Mouse (Mus musculus) mouse embryonic stem cell (cell line): ENCODE measurements at regions not wholly inside any gene's neighbourhood (a gene's known extent, or its start where the extent isn't known, plus 50 kb on each side); places are given as distances from the start of the nearest gene placed in this dataset.

Source experiments
- in situ Hi-C, 2 experiments: fragments of 300-500 bp; cut with MboI; formaldehyde crosslinking; loops; 1 replicate in 1 of 2; 3 replicates in 1 of 2; pipeline ENCODE4 v1.14.3; 2019 to 2020; ENCODE audit warnings: low sequenced_read_pairs in 2 of 2, low pct_unique_long_range_greater_than_20kb in 1 of 2, mixed read lengths in 1 of 2; ENCODE audit not compliant: unreplicated experiment in 1 of 2

DNA sequence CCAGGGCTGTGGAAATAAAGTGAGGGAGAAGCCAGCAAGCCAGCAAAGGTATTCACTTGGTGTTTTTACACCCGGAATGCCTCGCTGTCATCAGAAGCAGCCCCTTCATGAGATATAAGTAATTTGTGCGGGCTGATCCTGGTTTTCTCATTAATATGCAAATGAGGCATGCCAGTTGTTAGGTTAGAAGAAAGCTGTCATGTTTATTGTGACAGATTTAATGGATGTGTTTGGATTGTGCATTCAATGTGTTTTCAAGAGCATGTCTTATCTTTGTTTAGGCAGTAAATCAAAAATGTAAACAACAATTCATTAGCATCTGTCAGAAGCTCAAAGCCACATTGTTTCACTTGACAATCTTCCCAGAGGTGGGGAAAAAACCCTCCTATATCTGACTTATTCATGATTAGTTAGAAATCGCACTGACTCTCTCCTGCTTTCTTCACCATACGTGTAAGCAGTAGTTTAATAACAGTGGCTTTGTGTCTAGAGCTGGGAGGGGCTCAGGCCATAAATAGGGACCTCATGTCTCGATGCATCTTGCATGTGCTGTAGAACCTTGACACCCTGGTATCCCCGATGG is 65.8 kb upstream of the Ctbp2 start:
- in situ Hi-C loops: no loop called here

GRCm38 (mm10) chr7:133185931-133186601 is 61.9 kb upstream of the Ctbp2 start:
- in situ Hi-C loops: no loop called here

DNA sequence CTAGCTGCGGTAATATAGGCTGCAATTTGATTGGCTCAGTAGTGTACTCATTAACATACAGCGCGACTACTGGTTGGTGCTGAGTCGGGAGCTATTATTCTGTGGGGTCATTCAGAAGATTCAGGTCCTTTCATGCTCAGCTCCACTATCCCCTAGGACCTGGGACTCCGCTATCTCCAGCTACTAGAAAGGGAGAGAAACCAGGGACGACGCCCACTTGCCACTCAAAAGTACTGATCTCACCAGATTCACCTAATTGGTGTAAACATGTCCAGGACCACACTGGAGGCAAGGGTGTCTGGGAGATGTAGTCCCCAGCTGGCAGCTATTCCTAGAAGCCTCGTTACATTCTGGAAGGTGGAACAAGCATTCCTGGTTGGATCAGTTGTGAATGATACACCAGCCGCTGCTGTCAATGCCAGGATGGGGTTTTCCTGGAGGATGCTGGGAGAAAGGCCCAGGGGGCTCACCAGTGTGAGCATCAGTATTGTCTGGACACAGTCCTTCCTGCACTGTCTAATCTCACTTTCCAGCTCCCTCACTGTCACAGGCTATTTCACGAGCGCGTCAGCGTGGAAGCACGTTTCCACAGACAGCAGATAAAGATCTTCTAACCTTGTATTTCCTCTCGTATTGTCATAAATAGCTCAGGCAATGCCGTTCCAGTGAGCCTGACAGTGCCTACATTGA is 60.9 kb upstream of the Ctbp2 start:
- in situ Hi-C loops: no loop called here

- in situ Hi-C loops: no loop called here
Measured at GRCm38 (mm10) chr7:133181388-133181787, 57.2 kb upstream of the Ctbp2 start.

DNA sequence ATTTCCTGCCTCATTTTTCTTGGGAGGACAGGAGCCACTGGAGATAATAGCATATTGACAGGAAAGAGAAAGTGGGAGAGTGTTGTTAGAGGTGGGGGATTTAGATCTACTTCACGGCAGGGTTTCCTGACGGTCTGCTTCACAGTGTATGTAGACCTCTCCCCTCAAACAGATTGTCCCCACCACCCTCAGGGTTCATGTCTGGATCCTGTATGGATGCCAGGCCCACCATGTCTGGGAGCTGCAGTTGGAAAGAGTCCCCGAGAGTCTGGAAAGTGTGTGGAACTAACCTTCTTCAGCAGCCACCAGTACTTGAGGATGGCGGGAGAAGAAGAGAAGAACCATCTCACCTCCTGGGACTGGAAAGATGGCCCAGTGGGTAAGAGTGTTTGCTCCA is 53.0 kb upstream of the Ctbp2 start:
- in situ Hi-C loops: no loop called here

DNA sequence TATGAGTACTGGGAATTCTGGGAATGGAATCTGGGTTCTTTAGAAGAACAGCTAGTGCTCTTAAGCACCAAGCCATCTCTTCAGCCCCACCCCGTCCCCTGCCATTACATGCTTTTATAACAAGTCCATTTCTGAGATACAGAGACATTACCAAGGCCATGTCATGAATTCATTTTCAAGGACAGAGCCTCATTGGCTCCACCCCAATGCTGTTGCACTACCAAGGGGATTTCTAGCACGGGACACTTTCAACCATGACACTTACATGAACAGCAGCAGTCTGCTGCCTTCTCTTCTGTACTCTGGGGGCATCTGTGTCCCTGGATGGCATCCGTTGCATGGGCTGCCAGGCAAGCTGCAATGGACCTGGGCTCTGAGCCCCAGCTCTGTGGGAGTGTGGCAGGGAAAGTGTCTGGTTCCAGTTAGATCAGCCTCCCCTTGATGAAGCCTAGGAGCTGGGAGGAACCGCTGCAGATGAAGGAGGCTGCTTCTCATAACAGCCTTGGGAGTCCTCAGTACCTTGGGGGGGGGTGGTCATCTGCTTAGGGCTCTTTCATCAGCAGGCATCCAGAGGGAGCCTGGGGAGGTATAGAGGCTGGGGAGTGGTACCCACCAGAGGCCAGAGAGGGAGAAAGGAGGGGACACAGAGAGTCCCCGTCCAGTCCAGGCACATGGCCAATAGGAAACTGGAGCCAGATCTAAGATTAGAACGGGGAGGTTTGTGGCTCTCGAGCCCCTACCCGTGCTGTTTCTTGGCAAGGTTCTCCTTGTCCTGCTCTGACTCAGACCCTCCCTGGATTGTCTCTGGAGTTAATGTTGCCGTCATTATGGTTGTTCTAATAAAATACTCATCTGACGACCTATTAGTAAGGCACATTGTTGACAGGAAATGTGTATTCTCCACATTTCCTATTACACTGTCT is 52.4 kb upstream of the Ctbp2 start:
- in situ Hi-C loops: no loop called here
